Mouse (Mus musculus) cerebellum, adult 2 months (tissue): ENCODE measurements around the gene Cmss1.

Experiments
- CTCF ChIP-seq: fragments of 200-500 bp; IDR thresholded peaks from 2 replicates; pipeline ENCODE4 v1.5.1; 2011; ENCODE audit warnings: low read depth, mild to moderate bottlenecking, control low read depth, low read length, moderate library complexity, borderline replicate concordance; ENCODE audit not compliant: insufficient read depth
- POLR2A ChIP-seq: fragments of 200-500 bp; IDR thresholded peaks from 2 replicates; pipeline ENCODE4 v1.6.1; 2011; ENCODE audit warnings: low read length, control low read depth, borderline replicate concordance; ENCODE audit not compliant: insufficient read depth

DNA sequence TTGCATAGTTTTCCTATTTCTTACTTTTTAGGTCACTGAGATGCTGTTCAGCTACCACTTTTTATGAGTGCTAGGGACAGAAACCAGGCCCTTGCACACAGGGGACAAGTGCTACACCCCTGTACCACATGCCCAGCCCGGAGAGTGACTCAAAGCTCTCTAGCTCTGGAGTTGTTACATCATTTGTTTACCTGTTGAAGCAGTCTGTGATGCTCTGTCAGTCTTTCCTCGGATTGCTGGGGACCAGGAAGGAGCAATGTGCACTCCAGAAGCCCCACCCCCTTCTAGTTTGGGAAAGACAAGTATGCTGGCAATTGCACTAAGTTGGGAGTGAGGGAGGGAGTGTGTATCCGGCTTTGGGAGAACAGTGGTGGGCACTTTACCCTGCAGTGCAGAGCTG is 257.0 kb downstream of the Cmss1 start:
- no peak for TF ChIP-seq CTCF
- no peak for TF ChIP-seq POLR2A
